Mouse (Mus musculus) telencephalon, adult 2 months (tissue): Measurements from ENCODE around the gene Hsp90aa1.
"Not testable (repeated sequence)": the region's sequence is repeated elsewhere in the genome, so short reads cannot be mapped to it uniquely, and the experiment has no call there.

Source experiments
- DNase-seq: peaks from one replicate; pipeline ENCODE4 v3.0.0-alpha.2; 2011; ENCODE audit warnings: low read depth, low spot score

Hsp90aa1 gene

DNA sequence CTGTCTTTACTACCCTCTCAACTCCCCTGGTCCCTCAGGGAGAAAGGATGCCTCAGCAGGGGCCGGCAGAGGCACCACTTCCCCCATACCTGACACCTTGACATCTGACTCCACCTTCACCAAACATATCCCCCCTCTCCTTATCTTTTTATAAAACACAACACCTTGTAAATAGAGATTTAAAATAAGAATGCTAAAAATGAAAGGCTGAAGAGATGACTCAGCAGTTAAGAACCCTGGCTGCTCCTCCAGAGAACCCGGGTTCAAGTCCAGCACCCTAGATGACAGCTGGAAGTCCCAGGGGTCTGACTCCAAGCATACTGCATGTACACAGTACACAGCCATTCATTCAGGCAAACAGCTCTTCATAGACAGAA is 3.4 kb downstream of the Hsp90aa1 start:
- no peak for DNase-seq

DNA sequence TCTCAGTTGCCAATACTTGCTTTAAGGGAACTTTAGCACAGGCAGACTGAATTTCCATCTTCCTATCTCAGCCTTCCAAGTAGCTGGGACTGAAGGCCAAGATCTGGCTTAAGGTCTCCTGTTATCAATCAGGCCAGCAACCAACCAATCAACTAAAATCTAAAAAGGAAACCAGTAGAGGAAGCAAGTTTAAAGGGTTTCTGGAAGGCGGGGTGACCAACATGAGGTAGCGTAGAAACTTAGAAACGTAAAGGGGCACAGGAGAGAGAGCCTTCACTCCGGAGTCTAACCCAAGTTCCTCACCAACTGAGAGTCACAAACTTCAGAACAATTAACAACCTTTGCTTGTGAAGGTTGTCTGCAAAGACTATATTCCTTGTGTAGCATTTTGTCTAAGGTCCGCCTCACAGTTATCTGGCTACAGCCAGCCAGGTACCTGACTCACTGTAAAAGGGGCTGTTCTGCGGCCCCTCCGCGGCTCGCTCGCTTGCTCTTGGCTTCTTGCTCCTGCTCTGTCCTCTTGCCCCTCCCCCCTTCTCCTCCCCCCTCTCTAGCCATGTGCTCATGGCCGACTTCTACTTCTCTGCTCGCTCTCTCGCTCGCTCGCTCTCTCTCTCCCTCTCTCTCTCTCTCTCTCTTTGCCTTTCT is 3.9 kb downstream of the Hsp90aa1 start:
- no peak for DNase-seq

DNA sequence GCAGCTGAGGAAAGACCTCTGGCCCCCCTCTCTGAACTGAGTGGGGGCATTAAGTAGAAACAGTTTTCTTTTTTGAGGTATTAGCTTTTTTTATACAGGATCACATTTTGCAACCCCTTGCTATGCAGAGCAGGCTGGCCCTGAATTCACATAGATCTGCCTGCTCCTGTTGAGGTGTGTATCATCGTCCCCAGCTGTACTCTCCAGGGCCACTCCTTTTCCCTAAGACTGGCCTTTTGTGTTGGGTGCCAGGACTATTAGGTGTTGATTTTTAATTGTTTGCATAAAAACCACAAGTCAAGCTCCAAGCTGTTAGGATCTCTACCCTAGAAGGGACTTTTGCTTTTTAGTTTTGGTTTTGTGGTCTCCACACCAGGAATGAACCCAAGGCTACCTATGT is 4.4 kb downstream of the Hsp90aa1 start:
- no peak for DNase-seq

DNA sequence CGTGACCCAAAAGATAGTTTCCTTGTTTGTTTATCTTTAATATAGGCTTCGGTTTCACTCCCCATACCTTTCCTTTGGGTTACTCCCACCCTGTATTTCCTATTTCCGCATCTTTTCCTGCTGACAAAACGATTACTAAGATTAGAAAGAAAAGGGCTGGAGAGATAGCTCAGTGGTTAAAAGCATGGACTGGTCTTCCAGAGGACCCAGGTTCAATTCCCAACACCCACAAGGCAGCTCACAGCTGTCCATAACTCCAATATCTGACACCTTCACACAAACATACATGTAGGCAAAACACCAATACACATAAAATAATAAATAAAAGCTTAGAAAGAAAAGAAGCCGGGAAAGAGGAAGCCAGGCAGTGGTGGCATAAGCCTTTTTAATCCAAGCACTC is 5.1 kb downstream of the Hsp90aa1 start:
- no peak for DNase-seq

DNA sequence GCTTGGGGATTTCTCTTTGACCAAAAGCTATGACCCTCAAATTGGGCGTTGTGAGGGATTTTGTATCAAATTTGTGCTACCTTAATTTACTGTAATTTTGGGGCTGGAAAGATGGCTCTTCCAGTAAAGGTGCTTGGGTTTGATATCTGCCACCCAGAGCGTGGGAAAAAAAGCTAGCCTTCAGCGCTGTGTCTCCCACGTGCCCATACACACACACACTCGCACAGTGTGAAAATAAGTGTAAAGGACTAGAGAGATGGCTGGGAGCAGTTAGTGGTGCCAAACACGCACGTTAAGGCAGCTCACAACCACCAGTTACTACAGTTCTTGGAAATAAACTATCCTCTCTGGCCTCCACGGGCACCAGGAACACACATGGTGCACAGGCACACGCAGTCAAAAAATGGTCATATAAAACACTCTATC is 5.5 kb downstream of the Hsp90aa1 start:
- DNase-seq = no peak

DNA sequence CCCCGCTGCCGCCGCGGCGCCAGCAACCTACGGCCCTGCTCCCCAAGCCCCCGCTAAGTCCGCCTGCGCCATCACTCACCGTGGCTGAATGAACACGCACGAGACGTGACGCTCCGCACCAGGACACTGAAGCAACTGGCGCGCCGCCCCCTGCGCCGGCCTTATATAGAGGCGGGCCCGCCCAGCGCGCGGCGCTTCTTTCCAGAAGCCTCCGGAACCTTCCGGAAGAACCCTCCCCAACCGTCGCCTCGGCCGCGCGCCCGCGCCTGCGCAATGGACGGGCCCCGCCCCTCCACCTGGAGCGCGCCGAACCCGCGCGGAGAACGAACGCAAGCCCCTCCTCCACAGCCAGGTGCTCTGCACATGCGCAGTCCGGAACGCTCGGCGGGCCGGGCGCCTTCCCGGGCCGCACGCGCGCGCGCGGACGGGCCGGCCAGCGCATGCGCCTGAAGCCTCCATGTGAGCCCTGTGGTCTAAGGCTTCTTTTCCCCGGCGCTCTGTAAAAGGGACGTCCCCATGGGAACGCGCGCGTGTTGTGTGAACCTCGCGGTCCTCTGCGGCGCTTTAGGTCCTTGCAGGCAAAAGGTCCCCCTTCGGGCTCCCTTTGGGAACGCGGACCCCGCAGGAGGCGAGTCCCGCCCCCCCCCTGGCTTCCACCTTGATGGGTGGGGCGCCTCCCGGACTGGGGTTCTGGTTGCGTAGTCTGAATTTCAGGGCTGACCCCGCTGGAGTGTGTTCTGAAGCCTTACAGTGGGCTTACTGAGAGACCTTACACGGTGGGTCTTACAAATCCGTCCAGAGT is 6.2 kb downstream of the Hsp90aa1 start:
- peak; percentile 69 for DNase-seq

DNA sequence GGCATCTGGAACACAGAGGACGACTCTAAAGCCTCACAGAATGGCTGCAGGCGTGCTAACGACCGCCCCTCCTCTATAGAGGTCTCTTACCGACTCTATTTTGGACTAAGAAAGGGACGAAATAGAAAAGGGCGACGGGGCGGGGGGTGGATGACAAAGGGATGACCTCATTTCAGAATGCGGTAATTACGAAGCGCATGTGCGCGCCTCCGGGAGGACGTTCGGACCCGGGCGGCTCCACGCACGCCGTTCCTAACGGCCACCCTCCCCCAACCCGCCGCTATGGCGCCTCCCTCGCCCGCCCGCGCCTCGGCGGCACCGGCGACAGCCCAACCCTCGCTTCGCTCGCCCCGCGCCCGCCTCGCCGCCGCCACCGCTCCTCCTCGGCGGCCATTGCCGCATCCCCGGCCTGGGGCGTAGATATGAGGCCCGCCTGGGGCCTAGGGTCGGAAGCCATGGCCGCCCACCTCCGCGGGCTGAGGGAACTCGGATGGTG is 6.8 kb downstream of the Hsp90aa1 start:
- peak; percentile 42 for DNase-seq

DNA sequence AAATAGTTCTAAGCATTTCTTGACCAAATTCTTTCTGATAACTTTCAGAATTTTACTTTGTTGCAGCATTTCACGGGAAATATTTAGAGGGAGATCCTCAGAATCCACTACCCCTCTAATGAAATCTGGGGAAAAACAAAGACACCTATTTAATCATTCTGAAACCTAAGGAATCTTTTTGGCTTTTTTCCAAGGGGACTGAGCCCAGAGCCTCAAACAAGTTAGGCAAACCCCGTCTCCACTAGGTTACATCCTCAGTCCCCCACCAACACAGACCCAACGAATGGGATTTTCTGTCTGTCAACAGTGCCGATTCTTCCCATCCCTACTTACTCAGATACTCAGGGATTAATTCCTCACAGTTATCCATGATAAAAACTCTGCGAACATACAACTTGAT is 9.2 kb downstream of the Hsp90aa1 start:
- DNase-seq = not testable (repeated sequence)

DNA sequence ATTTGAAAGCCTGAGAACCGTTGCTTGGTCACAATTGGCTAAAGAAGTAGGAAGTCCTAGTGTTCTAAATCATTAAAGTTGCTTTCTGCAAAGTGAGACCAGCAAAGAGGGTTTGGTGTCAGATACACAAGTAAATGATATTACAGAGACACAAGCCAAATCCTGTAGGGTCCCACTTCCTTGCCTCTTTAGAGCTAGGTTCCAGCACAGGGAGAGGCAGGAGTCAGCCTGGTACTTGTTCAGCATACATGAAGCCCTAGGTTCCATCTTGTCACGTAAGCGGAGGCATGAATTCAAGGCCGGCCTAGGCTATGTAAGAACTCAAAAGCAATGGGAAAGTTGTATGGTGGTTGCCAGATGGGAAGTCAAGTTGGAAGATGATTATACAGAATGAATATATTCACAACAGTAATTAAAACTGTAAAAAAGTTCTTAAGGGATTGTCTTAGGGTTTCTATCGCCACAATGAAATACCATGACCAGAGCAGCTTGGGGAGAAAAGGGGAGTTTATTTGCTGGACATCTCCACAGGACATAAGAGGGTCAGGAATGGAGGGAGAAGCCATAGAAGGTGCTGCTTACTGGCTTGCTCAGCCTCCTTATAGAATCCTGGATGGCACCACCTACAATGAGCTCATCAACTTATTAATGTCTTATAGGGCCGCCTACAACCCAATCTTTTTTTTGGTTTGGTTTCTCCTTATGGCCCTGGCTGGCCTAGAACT is 12.4 kb downstream of the Hsp90aa1 start:
- no peak for DNase-seq

DNA sequence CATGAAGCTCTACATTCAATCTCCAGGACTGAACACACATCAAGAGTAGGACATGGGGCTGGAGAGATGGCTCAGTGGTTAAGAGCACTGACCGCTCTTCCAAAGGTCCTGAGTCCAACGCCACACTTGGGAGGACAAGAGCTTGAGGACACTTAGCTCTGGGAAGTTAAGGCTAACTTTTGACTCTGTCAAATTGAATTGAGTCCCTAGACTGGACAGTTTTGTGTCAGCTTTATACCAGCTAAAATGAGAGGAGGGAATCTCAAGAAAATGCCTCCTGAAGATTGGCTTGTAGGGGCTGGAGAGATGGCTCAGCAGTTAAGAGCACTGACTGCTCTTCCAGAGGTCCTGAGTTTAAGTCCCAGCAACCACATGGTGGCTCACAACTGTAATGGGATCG is 13.6 kb downstream of the Hsp90aa1 start:
- not testable (repeated sequence) for DNase-seq

DNA sequence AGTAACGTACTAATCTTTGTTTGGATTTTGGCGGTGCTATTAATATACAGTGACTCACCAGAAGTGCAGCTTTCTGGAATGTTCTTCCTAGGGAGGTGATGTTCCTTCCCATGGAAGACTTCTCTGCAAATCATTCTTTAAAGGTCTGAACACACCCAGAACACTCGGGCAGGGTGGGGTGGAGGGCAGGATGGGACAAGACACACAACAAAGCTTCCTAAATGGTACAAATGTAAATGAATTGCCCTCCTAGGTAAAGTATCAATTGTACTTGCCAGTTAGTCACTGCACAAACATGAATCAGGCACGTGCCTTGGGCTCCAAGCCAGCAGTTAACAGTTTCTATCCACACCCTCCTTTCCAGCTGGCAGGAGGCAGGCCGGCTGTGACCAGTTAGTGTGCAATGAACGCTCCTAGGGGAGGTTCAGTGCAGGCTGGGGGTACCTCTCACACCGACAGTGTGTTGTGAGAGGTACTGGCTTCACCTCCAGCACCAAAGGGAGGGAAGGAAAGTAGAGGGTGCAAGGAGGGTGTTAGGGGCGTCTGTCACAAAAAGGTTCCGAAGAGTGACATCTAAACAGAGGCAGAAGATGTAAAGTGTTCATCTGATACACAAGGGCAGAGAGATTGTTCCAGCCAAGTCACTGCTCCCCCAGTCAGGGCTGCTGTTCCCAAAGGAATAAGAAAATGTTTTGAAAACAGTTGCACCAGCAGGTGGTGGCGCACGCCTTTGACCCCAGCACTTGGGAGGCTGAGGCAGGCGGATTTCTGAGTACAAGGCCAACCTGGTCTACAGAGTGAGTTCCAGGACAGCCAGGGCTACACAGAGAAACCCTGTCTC is 14.4 kb downstream of the Hsp90aa1 start:
- DNase-seq = peak; percentile 55

DNA sequence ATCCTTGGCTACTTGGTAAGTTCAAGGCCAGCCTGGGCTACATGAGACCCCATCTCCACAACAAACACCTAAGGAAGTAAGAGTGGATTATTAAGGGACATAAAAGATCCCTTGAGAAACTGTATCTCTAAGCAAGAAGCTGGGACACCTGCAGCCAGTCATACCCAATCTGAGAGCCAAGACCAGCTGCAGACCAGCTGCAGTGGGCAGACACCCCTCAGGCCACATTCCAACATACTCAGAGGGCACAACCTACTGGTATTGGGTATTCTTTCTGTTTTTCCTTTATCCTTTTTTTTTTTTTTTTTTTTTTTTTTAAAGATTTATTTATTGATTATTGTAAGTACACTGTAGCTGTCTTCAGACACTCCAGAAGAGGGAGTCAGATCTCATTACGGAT is 18.9 kb downstream of the Hsp90aa1 start:
- no peak for DNase-seq

DNA sequence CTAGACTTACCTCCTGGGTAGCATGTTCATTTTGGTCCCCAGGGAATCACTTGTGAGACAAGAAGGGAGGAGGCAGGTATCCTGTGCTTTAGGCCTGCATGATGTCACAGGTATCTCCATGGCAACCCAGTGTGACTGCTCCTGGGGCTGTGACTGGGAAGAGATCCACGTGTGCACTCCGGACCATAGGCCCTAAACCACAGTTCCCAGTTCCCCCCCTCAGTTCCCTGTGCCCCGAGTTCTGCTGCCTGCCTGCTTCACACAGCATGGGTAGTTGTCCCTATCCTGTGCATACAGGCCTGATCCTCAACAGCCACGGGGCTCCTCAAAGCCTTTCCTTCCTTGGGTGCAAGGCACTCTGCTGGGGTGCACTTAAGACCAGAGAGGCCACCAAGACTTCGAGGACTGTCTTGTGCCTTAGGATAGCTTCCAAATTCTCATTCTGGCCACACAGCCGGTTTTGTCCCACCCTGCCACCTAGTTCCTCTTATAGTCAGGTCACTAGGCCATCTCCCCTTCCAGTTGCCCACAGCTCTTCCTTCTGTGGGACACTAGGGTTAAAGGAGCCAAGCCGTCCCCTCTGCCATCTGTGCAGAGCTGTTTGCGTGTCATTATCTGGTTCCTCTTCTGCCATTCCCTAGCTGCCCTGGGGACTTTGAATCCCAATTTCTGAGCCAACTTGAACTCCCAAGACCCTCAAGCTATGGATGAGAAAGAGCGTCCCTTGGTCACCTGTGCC is 19.8 kb downstream of the Hsp90aa1 start, which contains the start of gene 1700001K19Rik:
Gene 1700001K19Rik, minus strand, starts transcription at position 59 of the 739 bp plus-strand sequence.
- no peak for DNase-seq

DNA sequence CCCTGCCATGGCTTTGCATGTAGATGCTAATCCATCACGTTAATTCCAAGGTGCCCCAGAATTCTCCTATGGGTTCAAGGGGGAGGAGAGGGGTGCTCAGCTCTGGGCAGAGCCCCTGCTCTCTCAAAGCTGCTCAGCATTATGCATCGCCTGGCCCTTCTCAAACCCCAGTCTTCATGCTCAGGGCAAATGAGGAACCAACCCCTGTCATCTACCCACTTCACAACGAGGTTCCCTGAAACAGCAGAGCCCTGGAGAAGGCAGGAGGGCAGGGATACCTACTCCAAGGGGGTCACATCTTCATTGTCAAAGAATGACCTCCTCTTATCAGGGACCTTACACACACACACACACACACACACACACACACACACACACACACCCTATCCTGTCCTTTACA is 20.6 kb downstream of the Hsp90aa1 start:
- DNase-seq = no peak

DNA sequence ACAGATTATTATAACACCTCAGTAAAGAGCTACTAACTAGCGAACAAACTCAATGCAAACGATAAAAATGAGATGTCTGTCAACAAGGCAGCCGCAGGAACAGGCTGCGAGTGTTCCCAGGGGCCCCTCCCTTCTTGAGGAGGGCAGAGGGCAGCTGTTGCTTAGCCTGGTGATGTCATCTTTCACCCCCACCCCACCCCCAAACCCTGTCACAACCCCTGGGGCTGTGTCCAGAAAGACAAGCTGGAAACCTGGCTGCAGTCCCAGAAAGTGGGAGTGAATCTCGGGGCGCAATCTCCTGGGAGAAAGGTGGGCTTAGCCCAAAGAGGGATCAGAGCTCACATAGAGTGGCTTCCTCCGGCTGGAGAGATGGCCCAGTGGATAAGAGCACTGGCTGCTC is 21.3 kb downstream of the Hsp90aa1 start:
- DNase-seq = no peak

DNA sequence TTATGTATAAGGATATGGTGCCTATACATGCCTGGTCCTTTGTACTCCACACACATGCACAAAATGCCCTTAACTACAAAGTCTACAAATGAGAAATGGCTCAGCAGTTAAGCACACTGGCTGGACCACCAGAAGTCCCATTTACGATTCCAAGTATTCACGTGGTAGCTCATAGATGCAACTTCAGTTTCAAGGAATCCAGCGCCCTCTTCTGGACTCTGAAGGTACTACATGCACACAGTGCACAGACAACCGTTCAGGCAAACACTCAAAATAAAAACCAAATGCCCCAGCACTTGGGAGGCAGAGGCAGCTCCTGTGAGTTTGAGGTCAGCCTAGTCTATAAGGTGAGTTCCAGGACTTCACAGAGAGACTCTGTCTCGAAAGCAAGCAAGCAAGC is 28.3 kb downstream of the Hsp90aa1 start:
- no peak for DNase-seq

DNA sequence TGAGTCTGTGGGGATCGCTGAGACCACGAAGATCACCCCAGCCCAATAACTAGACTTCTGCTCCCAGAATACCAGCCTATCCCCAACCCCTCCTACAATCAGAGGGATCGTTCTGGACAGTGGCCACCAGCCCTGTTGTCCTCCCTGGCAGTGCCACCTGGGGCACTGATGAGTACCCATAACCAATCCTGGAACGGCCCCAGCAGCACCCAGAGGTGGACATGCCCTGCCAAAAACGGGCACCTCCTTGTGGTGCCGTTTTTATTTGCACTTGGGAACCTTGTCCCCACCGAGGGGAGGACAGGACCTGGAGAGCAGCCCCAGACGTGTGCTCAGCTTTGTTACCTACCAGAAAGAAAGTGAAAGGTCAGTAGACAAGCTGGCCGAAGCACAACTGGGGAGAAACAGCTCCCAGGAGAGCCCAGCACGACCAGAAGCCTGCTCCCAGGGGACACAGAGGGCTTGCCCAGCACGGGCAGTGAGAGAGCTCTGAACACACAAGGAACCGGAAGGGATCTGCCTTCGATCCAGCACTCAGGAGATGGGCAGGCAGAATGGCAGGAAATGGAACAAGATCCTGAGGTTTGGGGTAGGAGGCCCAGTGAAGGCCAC is 35.0 kb downstream of the Hsp90aa1 start:
- no peak for DNase-seq

DNA sequence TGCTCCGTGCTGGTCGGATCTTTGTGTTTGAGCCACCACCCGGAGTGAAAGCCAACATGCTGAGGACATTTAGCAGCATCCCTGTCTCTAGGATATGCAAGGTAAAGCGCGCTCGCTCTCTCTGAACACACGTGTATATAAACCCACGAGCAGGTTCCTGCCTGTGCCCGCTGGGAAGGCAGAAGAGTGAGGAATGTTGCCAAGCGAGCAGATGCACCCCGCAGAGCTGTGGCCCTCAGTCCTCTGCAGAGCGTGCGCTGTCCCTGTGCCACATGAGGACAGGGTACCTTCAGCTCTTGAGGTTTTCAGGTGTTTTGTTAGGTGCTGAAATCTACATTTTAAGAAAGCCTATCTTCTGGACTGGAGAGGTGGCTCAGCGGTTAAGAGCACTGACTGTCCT is 40.8 kb downstream of the Hsp90aa1 start:
- no peak for DNase-seq

DNA sequence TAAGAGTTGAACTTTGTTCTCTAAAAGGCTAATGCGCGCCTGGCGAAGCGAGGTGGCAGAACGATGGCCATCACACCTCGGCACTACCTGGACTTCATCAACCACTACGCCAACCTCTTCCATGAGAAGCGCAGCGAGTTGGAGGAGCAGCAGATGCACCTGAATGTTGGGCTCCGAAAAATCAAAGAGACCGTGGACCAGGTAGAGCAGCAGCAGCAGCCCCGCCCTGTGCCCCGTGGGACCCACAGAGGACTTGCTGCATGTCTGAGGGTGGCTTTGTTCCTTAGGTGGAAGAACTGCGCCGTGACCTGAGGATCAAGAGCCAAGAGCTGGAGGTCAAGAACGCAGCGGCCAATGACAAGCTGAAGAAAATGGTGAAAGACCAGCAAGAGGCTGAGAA is 51.1 kb downstream of the Hsp90aa1 start:
- DNase-seq = no peak

DNA sequence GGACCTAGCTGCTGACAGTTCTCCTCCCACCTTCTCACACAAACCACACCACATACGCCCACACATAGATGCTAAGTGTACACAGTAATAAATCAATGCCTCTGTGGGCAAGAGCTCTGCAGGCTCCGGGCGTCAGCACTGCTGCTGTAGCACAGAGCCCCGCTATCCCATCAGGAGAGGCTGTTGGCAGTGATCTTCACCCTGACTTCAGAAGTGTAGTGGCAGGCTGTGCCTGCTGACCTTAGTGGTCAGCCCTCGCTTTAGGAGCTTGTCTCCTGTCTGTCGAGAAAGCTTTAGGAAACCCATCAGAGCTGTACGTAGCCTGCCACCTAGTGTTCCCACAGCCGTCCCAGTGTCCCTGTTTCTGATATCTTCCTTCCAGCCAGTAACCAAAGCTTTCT is 52.3 kb downstream of the Hsp90aa1 start:
- DNase-seq = peak; percentile 48
